10 mouse cellular contexts compared by ENCODE assay signal in the genomic region with DNA sequence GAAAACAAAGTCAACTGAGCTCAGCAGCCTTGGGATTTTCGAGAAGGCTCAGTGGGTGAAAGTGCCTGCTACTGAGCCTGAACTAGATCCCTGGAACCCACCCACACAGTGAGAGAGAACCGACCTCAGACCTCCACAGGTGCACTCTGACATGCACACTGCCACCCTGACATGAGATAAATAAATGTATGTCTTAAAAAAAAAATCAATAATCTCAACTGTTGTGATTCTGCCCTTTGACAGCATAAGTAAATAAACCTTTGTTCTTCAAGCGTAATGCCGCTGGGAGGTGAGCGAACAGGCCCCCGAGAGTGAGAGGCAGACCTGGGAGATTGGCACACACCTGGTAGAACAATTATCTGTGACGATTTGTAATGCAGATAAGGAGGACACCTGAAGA. TPM values are rescaled to one million over a fixed set of nuclear protein-coding genes. Genes with fewer than 3 reads are reported as not detected.
A peak's percentile ranks its signal among the peaks of the same experiment; 100 is the strongest.
DNase-seq lines count a peak whose midpoint lies in the region; ATAC-seq and TF ChIP-seq lines count a peak whose summit lies in the region.
"Had no signal": no experiment of that assay in that cellular context is flagged by ENCODE, and none has a peak within 500 bp of the region (broad histone marks: within the 10 kb centered on the region; RNA-seq: fewer than 3 reads in every experiment).

No protein-coding gene starts in this region.

- TF ChIP-seq CTCF in heart, postnatal 0 days (IDR thresholded peaks at IDR 0.05; ENCODE audit: low read depth): no peak

- H3K4me2 ChIP-seq in heart, postnatal 0 days (ENCODE audit: low read depth, low read length): peak overlapping the region; percentile 20; the same call in 1 of the 2 replicates
- H3K4me2 ChIP-seq: embryonic facial prominence, embryonic 15.5 days had no signal

- no peaks in the 10 kb centered on the region for H3K27me3 ChIP-seq in heart, postnatal 0 days (ENCODE audit: control insufficient read depth, insufficient read depth, low read length)
- H3K27me3 ChIP-seq: embryonic facial prominence, embryonic 15.5 days had no signal

- H3K9me3 ChIP-seq in heart, postnatal 0 days (replicated peaks; ENCODE audit: control insufficient read depth, low read length): no peaks in the 10 kb centered on the region
- H3K9me3 ChIP-seq: embryonic facial prominence, embryonic 15.5 days had no signal

- ATAC-seq in heart, postnatal 0 days (ENCODE audit: insufficient read depth, low read depth): no peak

- H3K36me3 ChIP-seq in heart, postnatal 0 days (replicated peaks; ENCODE audit: control insufficient read depth, insufficient read depth, low read length): no peaks in the 10 kb centered on the region; the same call in 1 of the 2 replicates
- no peaks in the 10 kb centered on the region for H3K36me3 ChIP-seq in macrophage (ENCODE audit: inconsistent target)
- H3K36me3 ChIP-seq: embryonic facial prominence, embryonic 15.5 days had no signal

- peaks cover 36% of the 10 kb centered on the region for H3K4me1 ChIP-seq in heart, postnatal 0 days (ENCODE audit: control insufficient read depth, insufficient read depth)
- H3K4me1 ChIP-seq in brown adipose tissue, adult 24 weeks (ENCODE audit: control insufficient read depth, insufficient read depth, insufficient read length, low read length): peaks cover 14% of the 10 kb centered on the region

- 70% methylated on average over 7 of the region's 7 CpGs for WGBS in heart, postnatal 0 days
- 19% methylated on average over 7 of the region's 7 CpGs for WGBS in macrophage (ENCODE audit: missing documents)

- H3K9ac ChIP-seq in heart, postnatal 0 days (replicated peaks; ENCODE audit: low read depth, low read length): no peak overlapping the region
- H3K9ac ChIP-seq: embryonic facial prominence, embryonic 15.5 days had no signal

- no peak for DNase-seq in heart, postnatal 0 days (ENCODE audit: low spot score)
- DNase-seq in heart, adult 8-10 months (ENCODE audit: low spot score): no peak
- DNase-seq in B cell, adult 2 months: peak; percentile 7 to 38
- DNase-seq in kidney, postnatal 10 days: no peak
- no peak for DNase-seq in cerebellum, postnatal 25 days
- no peak for DNase-seq in cerebellum, adult 11 months
- DNase-seq: cerebellum, adult 9-11 months had no signal

- H3K4me3 ChIP-seq in heart, postnatal 0 days (ENCODE audit: low read depth, low read length): no peak overlapping the region
- H3K4me3 ChIP-seq in brown adipose tissue, adult 24 weeks (ENCODE audit: insufficient read depth, low read depth, low read length): peak overlapping the region; percentile 21
- H3K4me3 ChIP-seq in macrophage (ENCODE audit: inconsistent target): peak overlapping the region; percentile 29
- H3K4me3 ChIP-seq: embryonic facial prominence, embryonic 15.5 days had no signal

- H3K27ac ChIP-seq in heart, postnatal 0 days (ENCODE audit: low read depth): no peak overlapping the region
- H3K27ac ChIP-seq in brown adipose tissue, adult 24 weeks (replicated peaks; ENCODE audit: low read depth, low read length): peak overlapping the region; percentile 18; the same call in 1 of the 2 replicates
- 0 out of 2 replicates have a peak overlapping the region, but pooled peaks have one; percentile 15 for H3K27ac ChIP-seq in macrophage
- H3K27ac ChIP-seq: embryonic facial prominence, embryonic 15.5 days had no signal

- TF ChIP-seq EP300 in heart, postnatal 0 days (IDR thresholded peaks at IDR 0.05; ENCODE audit: low read depth): no peak

- H3K79me2 ChIP-seq in macrophage (ENCODE audit: inconsistent target): no peaks in the 10 kb centered on the region

RNA-seq across cellular contexts. Expression of gene Pank1, which starts 33.2 kb away (rescaled TPM):
- total RNA-seq in heart, postnatal 0 days (2014; rRNA removed; ENCODE audit: low replicate concordance): 35.2 and 36.6 TPM in 2 replicates
- 13.1 and 15.7 TPM in 2 replicates for polyA plus RNA-seq in heart, postnatal 0 days (2015; fragmentation: Nextera tagmentation; extraction: Ambion mirVana)
- 10 to 100 TPM; 40.7 to 48.9 (median 45.0) TPM for total RNA-seq in heart, adult 8-10 months (2022)
- polyA plus RNA-seq in brown adipose tissue, adult 24 weeks (2012; ENCODE audit: insufficient read depth, insufficient read length, missing spikeins): 200 and 231 TPM in 2 replicates
- total RNA-seq in macrophage (2018; cell fraction: chromatin; rRNA removed): 10 to 100 TPM in 1 of 26 experiments, 1 to 10 TPM in 18, under 1 TPM in 4, not detected in 3; 0.21 to 10.1 (median 3.4) TPM
- total RNA-seq in macrophage (2018; cell fraction: cytosol; rRNA removed): 1 to 10 TPM; 1.9 to 7.9 (median 4.2) TPM
- total RNA-seq in macrophage (2018; cell fraction: nucleus; rRNA removed): 10 to 100 TPM in 1 of 26 experiments, 1 to 10 TPM in 23, under 1 TPM in 2; 0.48 to 13.8 (median 3.3) TPM
- 4.2 to 7.6 TPM (median 6.3 TPM) in 3 replicates for polyA plus RNA-seq in macrophage (2018)

Comparison
In these comparisons a context has a peak if more than half of its experiments do, and no peak if none do; other contexts are left out.
1. DNase-seq: peak in B cell, adult 2 months (2 of 2); none in heart, postnatal 0 days (single experiment), heart, adult 8-10 months (single experiment), kidney, postnatal 10 days (single experiment), cerebellum, postnatal 25 days (0 of 2) and cerebellum, adult 11 months (single experiment).
2. RNA of gene Pank1, which starts 33.2 kb away (polyA plus RNA-seq): 200 to 231 TPM in brown adipose tissue, adult 24 weeks; 13.1 to 15.7 TPM in heart, postnatal 0 days and 4.2 to 7.6 TPM in macrophage; every median in the first group is over 10 times any median in the second.